Mouse (Mus musculus): Measurements from ENCODE around the gene Ube2b. TPM values are rescaled to one million over a fixed set of nuclear protein-coding genes. Genes with fewer than 3 reads are reported as not detected.
A peak's percentile ranks its signal among the peaks of the same experiment; 100 is the strongest.

Gene Ube2b
- 127 and 148 TPM in 2 replicates for polyA plus RNA-seq (2015; fragmentation: Nextera tagmentation; extraction: Ambion mirVana)

DNA sequence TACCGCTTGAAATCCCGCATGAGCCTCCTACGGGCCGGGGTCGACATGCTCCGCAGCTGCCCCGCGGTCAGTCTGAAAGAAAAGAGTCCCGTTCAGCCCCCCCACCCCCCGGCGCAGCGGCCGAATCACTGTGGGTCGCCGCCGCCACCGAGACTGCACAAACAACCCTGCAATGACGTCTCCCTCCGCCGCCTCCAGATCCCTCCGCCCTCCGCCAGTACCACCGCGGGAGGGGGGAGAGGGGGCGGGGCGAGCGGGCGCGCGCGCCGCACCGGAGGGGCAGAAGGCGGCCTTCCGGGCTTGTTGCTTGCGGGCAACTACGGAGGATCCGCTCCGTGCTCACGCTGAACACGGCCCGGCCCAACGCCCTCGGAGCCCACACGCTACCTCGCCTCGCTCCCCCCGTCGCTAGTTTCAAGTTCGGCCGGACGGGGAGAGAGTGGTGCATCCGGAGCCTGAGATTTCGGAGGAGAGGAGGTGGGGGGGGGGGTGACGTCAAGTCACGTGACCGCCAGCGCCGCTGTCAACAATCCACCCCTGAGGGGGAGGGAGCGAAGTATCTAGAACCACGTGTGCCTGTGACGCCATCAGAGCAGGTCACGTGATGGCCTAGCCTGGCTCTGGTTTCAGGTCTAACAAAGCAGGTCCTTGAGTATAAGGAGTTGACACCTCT lies at the start of gene Ube2b:
Ube2b (minus strand) TSS at position 473 of the 673 bp plus-strand sequence.
- TF ChIP-seq CTCF (IDR thresholded peaks at IDR 0.05; ENCODE audit: low read depth) (no peak), EP300 (IDR thresholded peaks at IDR 0.05; ENCODE audit: low read depth) (no peak)
- whole genome bisulfite sequencing (ENCODE audit: insufficient replicate concordance) = 0% methylated on average over 47 of the region's 63 CpGs

DNA sequence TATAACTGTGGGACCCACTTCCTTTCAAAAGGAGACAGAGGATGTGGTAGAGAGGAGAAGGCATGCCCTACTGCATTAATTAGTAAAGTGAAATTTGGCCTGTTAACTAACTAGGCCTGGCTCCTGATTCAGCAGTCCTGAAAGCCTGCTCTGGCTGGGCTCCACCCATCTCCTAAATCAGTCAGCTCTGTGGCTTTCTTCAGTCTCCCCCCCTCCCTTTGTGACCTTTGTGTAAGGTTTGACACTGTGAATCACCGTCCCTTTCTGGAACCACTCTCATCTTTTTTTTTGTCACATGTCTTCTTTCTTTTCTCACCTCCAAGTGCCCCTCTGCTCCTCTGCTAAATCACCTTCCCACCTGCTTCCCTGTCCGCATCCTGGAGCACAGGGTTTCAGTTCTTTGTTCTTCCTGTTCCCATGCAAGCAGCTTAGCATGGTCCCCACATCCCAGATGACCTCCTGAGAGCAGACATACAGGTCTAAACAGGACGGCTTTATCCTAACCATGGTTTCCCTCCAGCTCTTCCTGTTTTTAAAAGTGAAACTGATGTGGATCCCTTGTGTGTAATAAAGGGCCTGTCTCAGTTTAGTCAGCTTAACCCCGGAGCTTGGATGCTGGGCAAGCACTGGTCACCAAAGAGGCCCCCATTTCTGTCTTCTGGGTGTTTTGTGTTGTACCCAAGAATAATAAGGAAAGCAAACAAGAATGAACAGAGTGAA lies 46.0 kb upstream of the Ube2b start:
- Histone ChIP-seq H3K4me2 (ENCODE audit: low read depth, low read length) (peak overlapping the region; percentile 38), H3K4me3 (ENCODE audit: low read depth, low read length) (no peak overlapping the region), H3K27ac (ENCODE audit: low read depth) (0 out of 2 replicates have a peak overlapping the region, but pooled peaks have one; percentile 22), H3K27me3 (ENCODE audit: insufficient read depth, low read length) (no peaks in the 10 kb centered on the region), H3K9me3 (ENCODE audit: low read length) (no peaks in the 10 kb centered on the region), H3K36me3 (replicated peaks; ENCODE audit: insufficient read depth, low read length) (no peaks in the 10 kb centered on the region), H3K4me1 (ENCODE audit: insufficient read depth) (no peaks in the 10 kb centered on the region), H3K9ac (replicated peaks) (no peak overlapping the region)
- ATAC-seq (no peak), DNase-seq (no peak)
- no peak for TF ChIP-seq CTCF (IDR thresholded peaks at IDR 0.05; ENCODE audit: low read depth)
- TF ChIP-seq EP300 (IDR thresholded peaks at IDR 0.05; ENCODE audit: low read depth) = no peak
- 34% methylated on average over 4 of the region's 4 CpGs for WGBS (ENCODE audit: insufficient replicate concordance)

More for the DNA sequence above, at the start of gene Ube2b:
- no peaks in the 10 kb centered on the region for H3K9me3 ChIP-seq (ENCODE audit: low read length)
- peaks cover 26% of the 10 kb centered on the region for H3K36me3 ChIP-seq (replicated peaks; ENCODE audit: insufficient read depth, low read length)
- H3K27me3 ChIP-seq (ENCODE audit: insufficient read depth, low read length) = no peaks in the 10 kb centered on the region
- peak; percentile 82 for ATAC-seq
- H3K4me1 ChIP-seq (ENCODE audit: insufficient read depth) = peaks cover 27% of the 10 kb centered on the region
- peak within 1 kb of the TSS; percentile 86 for H3K4me2 ChIP-seq (ENCODE audit: low read depth, low read length)
- peak within 1 kb of the TSS; percentile 98 for H3K4me3 ChIP-seq (ENCODE audit: low read depth, low read length)
- peak; percentile 97 for DNase-seq
- H3K27ac ChIP-seq (ENCODE audit: low read depth) = peak within 1 kb of the TSS; percentile 99
- peak within 1 kb of the TSS; percentile 98 for H3K9ac ChIP-seq (replicated peaks)

DNA sequence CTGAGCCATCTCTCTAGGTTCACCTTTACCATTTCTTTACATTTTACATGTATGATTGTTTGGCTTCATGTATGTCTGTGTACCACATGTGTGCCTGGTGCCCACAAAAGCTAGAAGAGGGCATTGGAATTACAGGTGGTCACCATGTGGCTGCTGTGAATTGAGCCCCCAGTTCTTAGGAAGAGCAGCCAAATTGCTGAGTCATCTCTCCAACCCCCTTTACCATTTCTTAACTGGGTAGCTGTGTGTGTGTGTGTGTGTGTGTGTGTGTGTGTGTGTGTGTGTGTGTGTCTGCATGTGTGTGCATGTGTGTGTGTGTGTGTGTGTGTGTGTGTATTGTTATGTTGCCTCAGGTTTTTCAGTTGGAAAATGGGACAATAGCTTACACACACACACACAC lies 43.6 kb upstream of the Ube2b start:
- Histone ChIP-seq H3K27me3 (ENCODE audit: insufficient read depth, low read length) (no peaks in the 10 kb centered on the region), H3K9me3 (ENCODE audit: low read length) (no peaks in the 10 kb centered on the region), H3K4me2 (ENCODE audit: low read depth, low read length) (no peak overlapping the region), H3K36me3 (replicated peaks; ENCODE audit: insufficient read depth, low read length) (no peaks in the 10 kb centered on the region), H3K9ac (replicated peaks) (no peak overlapping the region), H3K4me1 (ENCODE audit: insufficient read depth) (no peaks in the 10 kb centered on the region), H3K27ac (ENCODE audit: low read depth) (no peak overlapping the region), H3K4me3 (ENCODE audit: low read depth, low read length) (no peak overlapping the region)
- TF ChIP-seq CTCF (IDR thresholded peaks at IDR 0.05; ENCODE audit: low read depth) (no peak), EP300 (IDR thresholded peaks at IDR 0.05; ENCODE audit: low read depth) (no peak)
- DNase-seq (no peak), ATAC-seq (no peak)

DNA sequence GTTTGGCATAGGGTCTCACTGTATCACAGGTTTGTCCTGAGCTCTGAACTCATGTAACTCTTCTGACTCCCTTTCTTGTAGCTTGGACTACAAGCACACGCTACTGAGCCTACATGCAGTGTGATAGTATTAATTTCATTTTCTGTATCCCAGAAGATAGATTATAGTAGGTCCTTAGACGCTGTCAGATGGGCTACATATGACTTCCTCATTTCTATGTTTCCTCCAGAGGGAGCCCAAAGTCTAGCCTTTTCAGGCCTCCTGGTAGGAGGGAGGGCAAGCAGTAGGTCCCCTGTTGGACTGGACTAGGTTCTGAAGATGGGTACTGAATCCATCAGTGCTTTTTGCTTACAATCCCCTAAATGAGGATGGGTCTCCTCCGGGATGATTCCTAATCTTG lies 42.7 kb upstream of the Ube2b start:
- no peak overlapping the region for H3K9ac ChIP-seq (replicated peaks)
- H3K9me3 ChIP-seq (ENCODE audit: low read length) = no peaks in the 10 kb centered on the region
- no peaks in the 10 kb centered on the region for H3K36me3 ChIP-seq (replicated peaks; ENCODE audit: insufficient read depth, low read length)
- no peak overlapping the region for H3K4me2 ChIP-seq (ENCODE audit: low read depth, low read length)
- ATAC-seq (no peak), DNase-seq (no peak)
- H3K27ac ChIP-seq (ENCODE audit: low read depth) = no peak overlapping the region
- H3K4me3 ChIP-seq (ENCODE audit: low read depth, low read length) = no peak overlapping the region
- WGBS (ENCODE audit: insufficient replicate concordance) = 57% methylated on average over 3 of the region's 3 CpGs
- TF ChIP-seq EP300 (IDR thresholded peaks at IDR 0.05; ENCODE audit: low read depth) (no peak), CTCF (IDR thresholded peaks at IDR 0.05; ENCODE audit: low read depth) (peak; percentile 52)
- no peaks in the 10 kb centered on the region for H3K4me1 ChIP-seq (ENCODE audit: insufficient read depth)
- no peaks in the 10 kb centered on the region for H3K27me3 ChIP-seq (ENCODE audit: insufficient read depth, low read length)

GRCm38 (mm10) chr11:52037659-52038058 lies 37.1 kb upstream of the Ube2b start:
- Histone ChIP-seq H3K27ac (ENCODE audit: low read depth) (no peak overlapping the region), H3K9ac (replicated peaks) (no peak overlapping the region), H3K9me3 (ENCODE audit: low read length) (no peaks in the 10 kb centered on the region), H3K4me2 (ENCODE audit: low read depth, low read length) (no peak overlapping the region), H3K27me3 (ENCODE audit: insufficient read depth, low read length) (no peaks in the 10 kb centered on the region), H3K4me1 (ENCODE audit: insufficient read depth) (no peaks in the 10 kb centered on the region; the same call in 1 of the 2 replicates), H3K36me3 (replicated peaks; ENCODE audit: insufficient read depth, low read length) (no peaks in the 10 kb centered on the region), H3K4me3 (ENCODE audit: low read depth, low read length) (no peak overlapping the region)
- ATAC-seq (no peak), DNase-seq (no peak)
- TF ChIP-seq CTCF (IDR thresholded peaks at IDR 0.05; ENCODE audit: low read depth) (no peak), EP300 (IDR thresholded peaks at IDR 0.05; ENCODE audit: low read depth) (no peak)
- WGBS (ENCODE audit: insufficient replicate concordance) = 49% methylated on average over 3 of the region's 3 CpGs

GRCm38 (mm10) chr11:52035905-52036304 lies 35.3 kb upstream of the Ube2b start:
- Histone ChIP-seq H3K9ac (replicated peaks) (no peak overlapping the region), H3K27ac (ENCODE audit: low read depth) (0 out of 2 replicates have a peak overlapping the region, but pooled peaks have one; percentile 34), H3K27me3 (ENCODE audit: insufficient read depth, low read length) (no peaks in the 10 kb centered on the region), H3K4me2 (ENCODE audit: low read depth, low read length) (no peak overlapping the region), H3K4me3 (ENCODE audit: low read depth, low read length) (no peak overlapping the region), H3K9me3 (ENCODE audit: low read length) (no peaks in the 10 kb centered on the region), H3K4me1 (ENCODE audit: insufficient read depth) (no peaks in the 10 kb centered on the region; the same call in 1 of the 2 replicates), H3K36me3 (replicated peaks; ENCODE audit: insufficient read depth, low read length) (no peaks in the 10 kb centered on the region)
- 47% methylated on average over 3 of the region's 3 CpGs for WGBS (ENCODE audit: insufficient replicate concordance)
- DNase-seq = no peak
- no peak for ATAC-seq
- TF ChIP-seq EP300 (IDR thresholded peaks at IDR 0.05; ENCODE audit: low read depth) (no peak), CTCF (IDR thresholded peaks at IDR 0.05; ENCODE audit: low read depth) (no peak)
